Mouse (Mus musculus) liver, adult (tissue): ENCODE data around the gene Map4k3.

Experiments used
- GATA4 ChIP-seq: IDR thresholded peaks from 2 replicates; pipeline ENCODE4 v1.6.1; 2014; ENCODE audit warnings: mild to moderate bottlenecking, low read length; ENCODE audit not compliant: insufficient replicate concordance

The Map4k3 gene

GRCm38 (mm10) chr17:80676211-80676610 is 52.1 kb downstream of the Map4k3 start:
- no peak for TF ChIP-seq GATA4

- no peak for TF ChIP-seq GATA4
Measured at GRCm38 (mm10) chr17:80670395-80670794, 57.9 kb downstream of the Map4k3 start.

GRCm38 (mm10) chr17:80663623-80664022 is 64.7 kb downstream of the Map4k3 start:
- TF ChIP-seq GATA4, result no peak

GRCm38 (mm10) chr17:80662836-80663620 is 65.3 kb downstream of the Map4k3 start:
- no peak for TF ChIP-seq GATA4

GRCm38 (mm10) chr17:80661896-80662295 is 66.4 kb downstream of the Map4k3 start:
- TF ChIP-seq GATA4, result no peak

- no peak for TF ChIP-seq GATA4
Measured at GRCm38 (mm10) chr17:80660707-80661380, 67.4 kb downstream of the Map4k3 start.

GRCm38 (mm10) chr17:80660234-80660633 is 68.1 kb downstream of the Map4k3 start:
- TF ChIP-seq GATA4, result no peak

GRCm38 (mm10) chr17:80659821-80660220 is 68.5 kb downstream of the Map4k3 start:
- TF ChIP-seq GATA4, result no peak

- TF ChIP-seq GATA4, result no peak
Measured at GRCm38 (mm10) chr17:80654323-80654722, 74.0 kb downstream of the Map4k3 start.

GRCm38 (mm10) chr17:80652740-80653139 is 75.5 kb downstream of the Map4k3 start:
- TF ChIP-seq GATA4, result no peak

- no peak for TF ChIP-seq GATA4
Measured at GRCm38 (mm10) chr17:80646843-80647242, 81.4 kb downstream of the Map4k3 start.

- no peak for TF ChIP-seq GATA4
Measured at GRCm38 (mm10) chr17:80646131-80646530, 82.2 kb downstream of the Map4k3 start.

GRCm38 (mm10) chr17:80645694-80646034 is 82.6 kb downstream of the Map4k3 start:
- no peak for TF ChIP-seq GATA4

- TF ChIP-seq GATA4, result no peak
Measured at GRCm38 (mm10) chr17:80644983-80645693, 83.1 kb downstream of the Map4k3 start.

GRCm38 (mm10) chr17:80644567-80644966 is 83.7 kb downstream of the Map4k3 start:
- no peak for TF ChIP-seq GATA4

- TF ChIP-seq GATA4, result no peak
Measured at GRCm38 (mm10) chr17:80638121-80638520, 90.2 kb downstream of the Map4k3 start.
